Mouse (Mus musculus): ENCODE results near the gene Yap1.
A peak's percentile ranks its signal among the peaks of the same experiment; 100 is the strongest.

Yap1 gene

DNA sequence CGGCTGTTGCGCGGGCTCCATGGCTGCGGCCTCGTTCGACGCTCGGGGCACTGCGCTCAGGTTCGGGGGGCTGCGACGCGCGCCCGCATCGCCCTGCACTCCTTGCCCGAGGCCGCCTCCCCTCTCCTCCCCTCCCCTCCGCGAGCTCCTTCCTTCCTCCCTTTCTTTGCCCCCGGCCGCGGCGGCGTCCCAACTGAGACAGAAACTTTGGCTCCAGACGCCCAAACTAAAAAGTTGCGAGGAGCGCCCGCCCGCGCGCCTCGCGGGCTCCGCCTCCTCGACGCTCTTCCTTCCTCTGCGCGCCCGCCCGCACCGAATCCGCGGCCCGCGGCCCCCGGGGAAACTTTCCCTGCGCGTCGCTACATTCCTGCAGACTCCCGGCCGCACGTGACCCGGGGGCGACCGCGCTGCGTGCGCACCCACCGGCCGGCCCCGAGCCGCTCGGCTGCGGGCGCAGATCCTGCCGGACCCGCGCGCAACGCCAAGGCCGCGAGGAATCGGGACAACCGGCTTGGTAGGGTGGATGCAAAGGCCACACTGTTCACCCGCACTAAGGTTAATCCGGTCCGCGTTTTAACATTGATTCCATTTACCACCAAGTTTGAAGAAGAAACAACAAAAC lies at the start of gene Yap1:
Gene Yap1, minus strand, starts transcription at position 227 of the 622 bp plus-strand sequence.
- peak in 1 of 2 experiments; percentile 68 for DNase-seq (ENCODE audit: low spot score in 2 of 2)

DNA sequence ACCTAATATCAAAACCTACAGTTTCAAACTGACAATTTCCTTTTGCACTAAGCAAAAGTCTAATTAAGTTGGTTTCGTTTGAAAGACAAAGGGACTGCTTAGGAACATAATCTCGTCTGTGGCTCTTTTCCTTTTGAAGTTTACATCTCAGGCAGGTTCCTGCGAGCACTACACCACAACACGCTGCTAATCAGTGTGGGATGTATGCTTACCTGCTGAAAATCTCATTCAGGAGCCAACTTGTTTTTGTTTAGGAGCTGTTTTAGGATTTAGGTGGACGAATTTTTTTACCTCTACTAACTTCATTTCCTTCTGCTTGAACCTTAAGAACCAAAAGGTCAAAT lies 38.6 kb upstream of the Yap1 start:
- no peak for DNase-seq (ENCODE audit: low spot score in 2 of 2)

DNA sequence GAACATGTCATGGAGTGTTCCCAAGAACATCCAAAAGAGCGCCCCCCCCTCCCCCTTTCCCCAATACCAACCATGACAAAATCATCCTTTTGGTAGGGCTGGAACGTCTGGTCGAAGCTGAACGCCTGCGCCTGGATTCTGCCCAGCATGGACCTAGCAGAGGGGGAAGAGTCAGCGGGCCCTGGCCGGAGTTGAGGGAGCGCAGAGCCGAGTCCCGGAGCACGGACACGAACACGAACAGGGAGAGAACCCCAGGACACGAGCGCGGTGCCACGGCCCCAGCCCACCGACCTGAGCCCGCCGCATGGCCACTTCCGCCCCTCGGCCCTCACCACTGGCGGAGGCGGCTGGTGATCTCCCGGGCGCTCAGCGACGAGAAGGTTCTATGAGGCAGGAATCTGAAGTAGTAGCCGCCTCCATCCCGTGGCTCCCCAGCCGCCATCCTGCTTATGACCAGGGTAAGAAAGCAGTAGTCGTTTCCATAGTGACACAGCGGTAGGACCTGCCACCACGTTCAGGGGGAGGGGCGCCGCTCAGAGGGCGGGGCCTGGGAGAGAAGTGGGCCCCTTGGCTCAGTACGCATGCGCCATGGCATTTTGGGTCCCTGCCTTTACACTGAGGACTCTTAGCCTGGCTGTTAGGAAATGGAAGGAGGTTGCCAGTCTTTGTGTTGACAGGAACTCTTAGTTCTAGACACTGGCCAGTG lies 38.1 kb upstream of the Yap1 start, which contains the start of gene Cfap300:
Gene Cfap300, minus strand, starts transcription at position 486 of the 706 bp plus-strand sequence.
- peak; percentile 89 to 96 for DNase-seq (ENCODE audit: low spot score in 2 of 2)

DNA sequence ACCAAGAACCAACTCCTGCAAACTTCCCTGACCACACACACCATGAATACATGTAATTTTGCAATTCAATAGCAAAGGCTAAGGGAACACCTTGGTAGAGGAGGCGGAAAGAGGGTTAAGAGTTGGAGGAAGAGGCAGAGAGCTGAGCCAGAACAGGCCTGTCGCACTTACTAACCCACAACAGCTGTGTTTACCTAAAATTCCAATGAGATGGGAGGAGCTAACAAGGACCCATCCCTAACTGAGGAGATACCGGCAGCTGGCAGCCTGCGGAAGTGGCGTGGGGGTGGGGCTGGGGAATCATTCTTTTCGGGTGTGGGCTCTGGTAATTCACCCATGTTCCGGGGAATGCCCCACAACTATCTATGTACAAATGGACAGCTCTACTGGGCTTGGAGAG lies 31.1 kb upstream of the Yap1 start:
- no peak for DNase-seq (ENCODE audit: low spot score in 2 of 2)

DNA sequence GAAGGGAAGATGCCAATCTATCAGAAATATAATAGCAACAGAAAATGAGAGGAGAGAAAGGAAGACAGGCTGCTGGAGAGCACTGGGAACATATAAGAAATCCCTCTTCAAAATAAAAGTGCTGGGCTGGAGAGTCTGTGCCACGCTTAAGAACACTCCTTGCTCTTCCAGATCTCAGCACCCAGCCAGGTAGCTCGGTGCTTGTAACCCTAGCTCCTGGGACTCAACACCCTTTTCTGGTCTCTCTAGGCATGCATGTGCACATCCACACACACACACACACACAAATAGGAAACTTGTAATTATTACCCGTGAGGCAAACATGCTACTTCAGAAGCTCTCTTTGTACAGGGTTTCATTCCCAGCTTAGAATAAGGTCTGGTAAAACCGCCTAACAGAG lies 30.7 kb upstream of the Yap1 start:
- no peak for DNase-seq (ENCODE audit: low spot score in 2 of 2)

DNA sequence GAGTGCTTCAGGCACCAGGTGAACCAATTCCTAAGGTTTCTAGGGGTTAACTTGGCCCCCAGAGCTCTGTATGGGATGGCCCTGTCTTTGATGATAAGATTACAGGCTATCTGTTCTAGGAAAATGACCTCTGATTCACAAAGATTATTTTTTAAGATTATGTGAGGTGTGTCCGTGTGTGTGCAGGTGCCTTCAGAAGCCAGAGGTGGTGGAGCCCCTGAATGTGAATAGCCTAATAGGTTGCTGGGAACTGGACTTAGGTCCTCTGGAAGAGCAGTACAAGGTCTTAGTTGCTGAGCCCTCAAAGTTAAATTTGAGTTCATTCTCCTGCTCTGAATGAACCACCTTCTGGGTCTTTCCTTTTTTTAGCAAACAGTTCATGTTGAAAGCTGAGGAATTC lies 29.7 kb upstream of the Yap1 start:
- DNase-seq (ENCODE audit: low spot score in 2 of 2) = no peak

DNA sequence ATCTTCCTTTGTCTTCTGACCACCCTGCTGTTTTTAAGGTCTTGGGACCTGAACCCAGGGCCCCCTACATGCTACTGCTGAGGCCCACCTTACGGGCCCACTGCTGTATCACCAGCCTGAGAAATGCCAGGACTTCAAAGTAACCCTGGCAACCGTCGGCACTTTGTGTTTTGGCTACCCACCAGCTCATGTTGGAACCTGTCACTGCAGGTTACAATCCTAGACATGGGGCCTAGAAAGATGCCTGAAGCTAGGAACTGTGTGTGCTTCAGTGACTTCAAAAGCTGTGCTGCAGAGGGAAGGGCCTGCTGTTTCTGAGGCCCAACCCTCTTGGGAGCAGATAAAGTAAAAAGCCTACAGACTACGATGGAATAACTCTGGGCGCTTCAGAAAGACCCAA lies 28.5 kb upstream of the Yap1 start:
- DNase-seq (ENCODE audit: low spot score in 2 of 2) = no peak

DNA sequence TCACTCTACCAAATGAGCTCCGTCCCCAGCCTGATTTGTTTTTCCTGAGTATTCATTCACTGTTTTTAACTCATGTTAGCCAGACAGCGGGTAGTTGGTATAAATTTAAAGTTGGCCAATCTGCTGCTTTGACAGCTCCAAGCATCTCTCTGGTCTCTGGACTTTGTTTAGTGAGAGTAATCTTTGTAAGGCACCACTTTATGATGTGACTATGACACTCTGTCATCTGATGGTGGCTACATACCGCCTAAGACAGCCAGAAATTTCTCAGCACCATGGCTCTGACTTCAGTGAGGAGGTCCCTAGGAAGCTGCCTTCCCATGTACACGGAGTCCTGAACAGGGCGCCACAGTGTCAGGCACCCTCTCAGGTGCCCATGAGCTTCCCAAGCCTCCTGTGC lies 14.2 kb upstream of the Yap1 start:
- no peak for DNase-seq (ENCODE audit: low spot score in 2 of 2)

DNA sequence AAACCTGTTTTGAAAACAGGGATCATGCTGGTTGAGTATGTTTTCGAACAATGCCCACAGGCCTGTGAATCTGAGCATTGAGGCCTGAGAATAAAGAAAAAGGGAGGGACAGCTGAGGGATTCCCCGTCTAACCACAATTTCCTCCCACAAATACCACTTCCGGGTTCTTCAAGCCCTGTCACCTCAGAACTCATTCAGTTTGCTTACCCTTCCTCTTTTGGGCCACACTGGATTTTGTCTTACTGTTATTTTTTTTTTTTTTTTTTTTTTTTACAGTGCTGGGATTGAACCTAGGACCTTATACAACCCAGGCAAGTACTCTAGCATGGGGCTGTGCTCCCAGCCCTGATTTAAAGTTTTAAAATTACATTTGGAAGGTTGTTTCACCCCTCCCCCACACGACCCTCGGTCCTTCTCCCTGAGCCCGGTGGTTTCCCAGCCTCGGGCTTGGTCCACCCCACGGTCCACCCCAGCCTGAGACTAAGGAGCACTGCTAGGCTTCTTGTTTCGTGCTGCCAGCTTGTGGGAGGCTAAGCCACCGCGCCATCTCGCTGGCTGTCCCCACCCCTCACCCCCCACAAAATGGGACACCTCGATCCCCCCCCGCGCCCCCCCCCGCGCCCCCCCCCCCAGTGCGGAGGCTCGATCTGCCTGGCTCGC lies 13.0 kb upstream of the Yap1 start:
- no peak for DNase-seq (ENCODE audit: low spot score in 2 of 2)

DNA sequence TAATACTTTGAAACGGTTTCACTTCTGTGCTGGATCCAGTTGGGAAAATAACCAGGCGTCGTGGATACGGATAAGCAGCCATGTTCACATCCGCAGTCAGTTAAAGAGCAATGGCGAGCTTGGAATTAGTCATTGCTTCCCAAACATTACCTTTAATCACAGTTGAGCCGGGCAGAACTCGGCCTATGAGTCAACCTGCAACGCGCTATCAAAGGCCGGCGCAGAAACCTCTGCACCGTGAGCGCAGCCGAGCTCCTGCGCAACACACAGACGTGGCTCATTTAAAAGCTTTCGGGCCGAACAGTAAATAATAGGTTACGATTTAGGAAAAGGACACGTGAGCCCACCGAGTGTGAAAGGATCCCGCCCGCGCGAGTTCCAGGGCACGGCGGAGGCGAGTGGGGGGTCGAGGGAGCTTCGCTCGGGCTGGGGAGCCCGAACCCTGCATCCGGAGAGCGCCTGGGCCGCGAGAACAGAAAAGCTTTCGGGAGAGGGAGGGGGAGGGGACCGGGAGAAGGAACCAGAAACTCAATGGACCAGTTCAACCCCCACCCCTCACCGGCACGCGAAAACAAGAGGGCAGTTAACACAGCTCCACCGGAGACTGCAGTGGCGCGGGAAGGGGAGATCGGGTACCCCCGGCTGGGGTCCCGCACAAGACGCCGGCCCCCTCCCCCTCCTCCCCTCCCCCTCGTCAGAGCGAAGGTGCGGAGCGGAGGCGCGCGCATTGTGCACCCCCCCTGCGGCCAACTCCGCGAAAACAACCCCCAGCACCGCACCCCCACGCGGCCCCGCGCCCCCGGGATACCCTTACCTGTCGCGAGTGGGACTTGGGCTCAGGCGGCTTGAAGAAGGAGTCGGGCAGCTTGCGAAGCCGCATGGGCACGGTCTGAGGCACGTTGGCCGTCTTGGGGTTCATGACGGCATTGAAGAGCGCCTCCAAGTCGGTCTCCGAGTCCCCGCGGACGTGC lies 810 bp downstream of the Yap1 start:
- DNase-seq (ENCODE audit: low spot score in 2 of 2) = peak in 1 of 2 experiments; percentile 37

DNA sequence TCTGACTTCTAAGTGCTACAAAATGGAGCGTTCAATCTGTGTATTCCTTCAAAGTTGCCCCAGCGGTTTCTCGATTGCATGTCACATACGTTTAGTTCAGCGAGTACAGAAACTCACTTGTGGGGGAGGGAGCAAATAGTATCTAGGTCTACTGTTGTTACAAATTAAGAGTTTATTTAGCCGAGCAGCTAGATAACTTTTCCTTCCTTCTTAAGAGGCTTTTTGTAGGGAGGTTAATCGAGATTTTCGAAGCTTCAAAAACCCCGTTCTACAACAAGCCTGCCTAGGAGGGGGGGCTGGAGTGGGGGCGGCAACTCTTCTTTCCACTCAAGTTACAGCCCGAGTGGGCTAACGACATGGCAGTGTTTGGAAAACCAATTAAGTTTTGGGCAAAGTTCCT lies 1.6 kb downstream of the Yap1 start:
- DNase-seq (ENCODE audit: low spot score in 2 of 2) = no peak

DNA sequence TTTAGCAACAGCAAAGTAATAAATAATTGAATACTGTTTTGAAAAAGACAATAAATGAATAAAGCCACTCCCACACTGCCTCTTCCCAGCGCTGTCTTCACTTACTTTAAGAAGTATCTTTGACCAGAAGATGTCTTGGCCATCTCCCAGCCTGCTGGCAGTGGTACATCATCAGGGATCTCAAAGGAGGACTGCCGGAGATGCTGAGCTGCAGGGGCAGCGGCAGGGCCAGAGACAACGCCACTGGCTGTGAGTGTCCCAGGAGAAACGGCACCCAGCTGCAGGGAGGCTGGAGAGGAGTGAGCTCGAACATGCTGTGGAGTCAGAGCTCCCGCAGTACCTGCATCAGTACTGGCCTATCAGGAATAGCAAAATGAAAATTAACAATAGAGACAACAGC lies 3.0 kb downstream of the Yap1 start:
- DNase-seq (ENCODE audit: low spot score in 2 of 2) = no peak

DNA sequence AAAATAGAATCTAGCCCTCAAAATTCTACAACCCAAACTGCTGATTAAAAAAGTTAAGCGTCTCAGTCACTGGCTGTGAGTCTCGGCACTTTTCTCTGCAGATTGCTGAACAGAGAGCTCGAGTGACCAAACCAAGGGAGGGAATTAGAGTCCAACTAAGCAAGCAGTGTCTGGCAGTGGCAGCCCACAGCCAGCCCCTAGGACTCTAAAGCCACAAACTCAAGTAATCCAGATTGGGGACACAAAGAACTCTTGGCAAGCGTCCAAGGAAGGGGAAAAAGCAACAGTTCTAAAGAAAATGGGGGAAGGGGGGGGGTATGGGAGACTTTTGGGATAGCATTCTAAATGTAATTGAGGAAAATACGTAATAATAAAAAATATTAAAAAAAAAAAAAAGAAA lies 10.1 kb downstream of the Yap1 start:
- no peak for DNase-seq (ENCODE audit: low spot score in 2 of 2)

DNA sequence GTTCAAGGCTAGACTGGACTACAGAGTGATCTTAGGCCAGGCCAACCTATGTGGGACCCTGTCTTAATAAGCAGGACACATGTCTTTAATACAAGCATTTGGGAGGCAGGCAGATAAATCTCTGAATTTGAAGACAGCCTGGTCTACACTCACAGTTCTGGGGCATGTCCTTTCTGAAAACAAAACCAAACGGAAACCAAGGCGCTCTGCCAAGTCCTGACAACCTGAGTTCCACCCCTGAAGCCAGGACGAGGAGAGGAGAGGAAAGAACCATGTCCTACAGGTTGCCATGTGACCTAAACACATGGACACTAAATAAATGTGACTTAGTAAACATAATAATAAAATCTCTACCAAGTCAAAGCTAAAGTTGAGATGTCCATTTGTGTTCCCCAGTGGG lies 11.7 kb downstream of the Yap1 start:
- DNase-seq (ENCODE audit: low spot score in 2 of 2) = no peak

DNA sequence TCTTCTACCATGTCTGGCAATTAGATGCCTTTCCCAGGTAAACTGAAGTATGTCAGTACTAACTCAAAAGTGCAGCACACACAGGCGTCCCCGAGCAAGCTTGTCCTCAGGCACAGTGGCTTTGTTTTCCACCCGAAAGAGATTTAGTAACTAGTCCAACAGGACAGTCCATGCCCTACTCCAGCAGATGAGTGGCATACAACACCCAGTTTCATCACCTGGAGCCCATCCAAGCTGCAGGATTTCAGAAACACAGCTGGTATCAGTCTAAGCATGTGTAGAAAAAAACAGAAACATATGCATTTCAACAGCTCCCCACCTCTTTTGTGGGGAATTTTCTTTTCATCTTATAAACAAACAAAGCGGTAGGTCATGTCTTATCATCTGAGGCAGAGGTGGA lies 13.5 kb downstream of the Yap1 start:
- DNase-seq (ENCODE audit: low spot score in 2 of 2) = no peak

DNA sequence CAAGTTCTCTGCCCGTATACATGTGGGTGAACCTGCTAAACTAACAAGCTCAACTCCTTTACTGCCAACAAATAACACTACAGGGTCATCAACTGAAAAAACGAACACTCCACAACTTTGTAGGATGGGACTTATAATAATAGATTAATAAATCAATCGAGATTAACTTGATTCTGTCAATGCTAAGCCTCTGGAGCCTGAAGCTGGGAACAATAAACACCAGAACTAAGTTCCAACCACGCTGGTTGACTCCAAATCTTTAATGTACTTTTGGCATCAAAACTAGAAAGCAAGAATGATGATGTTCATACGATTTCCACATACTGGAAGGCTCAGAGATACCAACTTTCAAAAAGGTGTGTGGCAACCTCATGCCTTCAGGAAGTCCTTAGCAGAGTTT lies 17.3 kb downstream of the Yap1 start:
- DNase-seq (ENCODE audit: low spot score in 2 of 2) = no peak

DNA sequence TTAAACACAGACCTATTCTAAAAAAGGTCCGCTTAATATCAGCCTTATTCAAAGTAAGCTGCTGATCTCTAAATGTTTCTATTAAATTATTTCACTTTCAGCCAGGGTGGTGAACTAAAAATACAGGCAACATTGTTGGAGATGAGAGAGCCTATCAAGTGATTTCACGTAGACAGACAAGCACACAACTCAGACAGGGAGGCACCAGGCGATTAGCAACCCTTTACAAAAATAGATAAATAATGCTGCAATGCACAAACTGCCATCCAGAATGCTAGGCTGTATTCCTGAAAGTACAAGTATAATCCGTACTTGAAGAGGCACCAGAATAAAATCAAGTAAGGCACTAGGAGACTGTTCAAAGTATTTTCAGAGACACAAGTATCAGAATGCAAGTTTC lies 20.1 kb downstream of the Yap1 start:
- DNase-seq (ENCODE audit: low spot score in 2 of 2) = no peak

DNA sequence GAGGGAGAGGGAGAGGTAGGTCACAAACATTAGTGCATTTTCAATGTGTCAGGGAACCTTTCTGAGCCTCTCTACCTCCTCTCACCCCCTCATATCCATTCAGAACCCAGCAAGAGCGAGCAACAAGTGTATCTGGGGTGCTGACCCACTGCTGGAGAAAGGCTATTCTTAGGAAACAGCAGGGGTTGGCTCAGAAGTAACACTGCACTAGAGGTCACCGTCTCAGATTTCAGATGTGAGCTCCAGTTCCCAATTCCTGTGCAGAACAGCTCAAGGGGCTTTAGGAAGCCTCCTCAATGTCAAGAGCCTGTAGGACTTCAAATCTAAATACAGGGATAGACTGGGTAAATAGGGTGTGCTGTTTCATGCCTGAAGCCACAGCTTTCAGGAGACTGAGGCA lies 20.7 kb downstream of the Yap1 start:
- no peak for DNase-seq (ENCODE audit: low spot score in 2 of 2)

DNA sequence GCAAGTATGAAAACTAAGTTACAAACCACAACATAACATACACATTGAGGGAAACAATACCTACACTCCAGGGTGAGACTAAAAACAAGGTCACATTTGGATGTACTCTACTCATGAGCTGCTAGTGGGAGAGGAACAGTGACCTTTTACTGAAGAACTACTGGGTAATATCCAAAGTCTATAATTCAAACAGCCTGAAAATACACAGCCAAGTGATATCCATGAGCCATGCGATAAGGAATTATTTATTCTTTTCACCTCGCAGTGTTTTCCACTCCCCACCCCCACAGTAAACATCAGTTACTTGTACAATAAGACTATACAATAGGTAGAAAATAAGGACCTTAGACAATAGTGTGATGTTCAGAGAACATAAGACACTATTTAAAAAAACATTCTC lies 24.2 kb downstream of the Yap1 start:
- no peak for DNase-seq (ENCODE audit: low spot score in 2 of 2)

DNA sequence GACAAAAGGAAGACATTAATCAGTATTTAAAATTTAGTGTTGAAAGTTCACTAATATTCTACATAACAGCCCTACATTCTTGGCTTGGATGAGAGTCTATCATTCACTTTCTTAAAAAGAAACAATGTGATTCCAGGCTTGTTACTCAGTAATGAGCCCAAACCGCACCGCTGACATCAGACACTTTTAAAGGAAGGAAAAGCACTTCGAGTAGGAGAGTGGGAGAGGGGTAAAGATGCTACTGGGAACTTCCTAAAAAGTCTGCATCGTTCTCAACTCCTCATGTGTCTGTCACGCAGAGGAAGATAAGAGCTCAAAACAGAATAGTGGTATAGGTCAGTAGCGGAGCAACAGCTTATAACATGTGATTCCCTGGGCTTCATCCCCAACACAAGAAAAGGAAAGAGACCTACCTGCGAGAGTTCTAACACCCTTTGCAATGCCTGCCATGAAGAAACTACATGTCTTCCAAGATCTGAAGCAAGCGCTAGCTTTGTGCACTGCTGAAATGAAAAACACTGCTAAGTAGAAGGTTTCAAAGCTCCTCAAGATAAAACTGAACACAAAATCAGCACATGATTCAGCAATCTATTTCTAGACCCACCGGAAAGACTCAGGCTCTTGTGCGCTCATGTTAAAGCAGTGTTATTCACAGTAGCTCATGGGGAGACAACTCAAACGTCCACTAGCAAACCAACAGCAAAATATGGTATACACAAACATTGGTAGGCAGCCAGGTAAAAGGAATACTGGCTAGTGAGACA lies 25.1 kb downstream of the Yap1 start:
- no peak for DNase-seq (ENCODE audit: low spot score in 2 of 2)

DNA sequence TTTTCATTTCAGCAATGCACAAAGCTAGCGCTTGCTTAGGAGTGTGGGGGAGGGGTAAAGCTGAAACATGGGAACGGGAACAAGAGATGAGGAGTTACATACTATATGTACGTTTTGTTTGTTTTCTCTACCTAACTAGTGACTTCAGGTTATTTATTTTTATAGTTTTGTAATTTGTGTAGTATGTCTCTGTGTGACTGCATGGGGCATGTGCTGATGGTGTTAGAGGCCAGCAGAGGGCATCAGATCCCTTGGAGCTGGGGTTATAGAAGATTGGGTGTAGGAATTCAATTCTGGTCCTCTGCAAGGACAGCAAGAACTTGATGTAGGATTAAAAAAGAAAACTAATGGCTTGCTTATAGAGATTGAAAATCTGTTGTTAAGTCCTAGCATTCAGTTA lies 25.9 kb downstream of the Yap1 start:
- DNase-seq (ENCODE audit: low spot score in 2 of 2) = no peak

All from left cerebral cortex, adult 9 months (tissue).